Mouse (Mus musculus) bone marrow, adult 2 months (tissue): ENCODE results near the gene Cxcl5.

Experiments
- CTCF ChIP-seq: fragments of 200-500 bp; IDR thresholded peaks from 2 replicates; pipeline ENCODE4 v1.5.1; 2011; ENCODE audit warnings: low read length, control low read depth; ENCODE audit not compliant: control insufficient read depth, insufficient read depth
- POLR2A ChIP-seq: fragments of 200-500 bp; IDR thresholded peaks from 2 replicates; pipeline ENCODE4 v1.6.1; 2011; ENCODE audit warnings: low read depth, mild to moderate bottlenecking, control low read depth, low read length, borderline replicate concordance; ENCODE audit not compliant: control insufficient read depth

GRCm38 (mm10) chr5:90742029-90742428, 17.1 kb upstream of the Cxcl5 start:
- TF ChIP-seq POLR2A (no peak), CTCF (no peak)
